In genomic region chr19:56668991-56669390, GRCm38 (mm10) we compare ENCODE assay signal across 10 mouse cellular contexts. TPM values are rescaled to one million over a fixed set of nuclear protein-coding genes. Genes with fewer than 3 reads are reported as not detected.
A peak's percentile ranks its signal among the peaks of the same experiment; 100 is the strongest.
DNase-seq lines count a peak whose midpoint lies in the region; ATAC-seq lines count a peak whose summit lies in the region.
"Had no signal": no experiment of that assay in that cellular context is flagged by ENCODE, and none has a peak within 500 bp of the region (broad histone marks: within the 10 kb centered on the region; RNA-seq: fewer than 3 reads in every experiment).

No protein-coding gene starts in this region.

- no peak for ATAC-seq in embryonic facial prominence, embryonic 11.5 days (replicated peaks; ENCODE audit: insufficient number of reproducible peaks, low FRiP score, low TSS enrichment, low read depth)
- ATAC-seq in forebrain, embryonic 14.5 days = no peak

- H3K9me3 ChIP-seq in embryonic facial prominence, embryonic 11.5 days (replicated peaks; ENCODE audit: control insufficient read depth, low read length) = no peaks in the 10 kb centered on the region
- no peaks in the 10 kb centered on the region for H3K9me3 ChIP-seq in forebrain, embryonic 14.5 days (replicated peaks; ENCODE audit: control insufficient read depth, low read length)
- H3K9me3 ChIP-seq: G1E had no signal

- no peak overlapping the region for H3K4me2 ChIP-seq in embryonic facial prominence, embryonic 11.5 days (ENCODE audit: low read depth, low read length)
- H3K4me2 ChIP-seq in forebrain, embryonic 14.5 days (ENCODE audit: low read length) = no peak overlapping the region

- H3K9ac ChIP-seq in embryonic facial prominence, embryonic 11.5 days (replicated peaks; ENCODE audit: low read length) = no peak overlapping the region
- H3K9ac ChIP-seq in forebrain, embryonic 14.5 days (ENCODE audit: low read length) = no peak overlapping the region

- H3K27ac ChIP-seq in embryonic facial prominence, embryonic 11.5 days (replicated peaks; ENCODE audit: low read depth, low read length) = no peak overlapping the region
- H3K27ac ChIP-seq in forebrain, embryonic 14.5 days (ENCODE audit: low read depth, low read length) = no peak overlapping the region

- 42% methylated on average over 7 of the region's 7 CpGs for WGBS in embryonic facial prominence, embryonic 11.5 days
- WGBS in forebrain, embryonic 14.5 days = 84% methylated on average over 7 of the region's 7 CpGs

- no peak overlapping the region for H3K4me3 ChIP-seq in embryonic facial prominence, embryonic 11.5 days (ENCODE audit: low read depth, low read length)
- no peak overlapping the region for H3K4me3 ChIP-seq in forebrain, embryonic 14.5 days (ENCODE audit: low read depth, low read length)

- H3K27me3 ChIP-seq in embryonic facial prominence, embryonic 11.5 days (ENCODE audit: control insufficient read depth, insufficient read depth, low read length) = no peaks in the 10 kb centered on the region
- H3K27me3 ChIP-seq in forebrain, embryonic 14.5 days (replicated peaks; ENCODE audit: control insufficient read depth, insufficient read depth, low read length) = no peaks in the 10 kb centered on the region

- no peaks in the 10 kb centered on the region; the same call in 1 of the 2 replicates for H3K4me1 ChIP-seq in embryonic facial prominence, embryonic 11.5 days (ENCODE audit: control insufficient read depth, insufficient read depth, low read length)
- no peaks in the 10 kb centered on the region for H3K4me1 ChIP-seq in forebrain, embryonic 14.5 days (ENCODE audit: control insufficient read depth, insufficient read depth, low read length)

- DNase-seq in ZHBTc4 (ENCODE audit: low read depth, low spot score) = peak; percentile 71
- DNase-seq in embryonic facial prominence, embryonic 11.5 days (ENCODE audit: low spot score) = peak; percentile 54
- peak; percentile 31 to 60 for DNase-seq in heart, postnatal 14 days
- peak; percentile 36 to 61 for DNase-seq in kidney, postnatal 4 days
- DNase-seq in forebrain, embryonic 14.5 days (ENCODE audit: low spot score) = no peak
- DNase-seq in left cerebral cortex, adult 11 months (ENCODE audit: low spot score) = no peak
- DNase-seq in cerebellum, postnatal 14 days = no peak
- DNase-seq: cerebellum, adult 11 months; spleen, adult 18-20 months had no signal

- H3K36me3 ChIP-seq in embryonic facial prominence, embryonic 11.5 days (replicated peaks; ENCODE audit: control insufficient read depth, insufficient read depth, low read depth, low read length) = no peaks in the 10 kb centered on the region
- no peaks in the 10 kb centered on the region for H3K36me3 ChIP-seq in forebrain, embryonic 14.5 days (ENCODE audit: control insufficient read depth, insufficient read depth, low read length)
- H3K36me3 ChIP-seq: G1E had no signal

- intact Hi-C loops in heart, postnatal 14 days (cut with DNase I) = no loop called here

RNA-seq across cellular contexts. Expression of gene Adrb1, which starts 53.0 kb away (rescaled TPM):
- polyA plus RNA-seq in embryonic facial prominence, embryonic 11.5 days (2014; fragmentation: Nextera tagmentation; extraction: Ambion mirVana) = 0.40 and 0.42 TPM in 2 replicates
- 10 to 100 TPM; 23.2 to 24.2 TPM for total RNA-seq in heart, postnatal 14 days (2021)
- polyA plus RNA-seq in forebrain, embryonic 14.5 days (2014; fragmentation: Nextera tagmentation; extraction: Ambion mirVana) = 1.1 and 1.7 TPM in 2 replicates
- polyA plus RNA-seq: G1E had no signal

Comparison
In these comparisons a context has a peak if more than half of its experiments do, and no peak if none do; other contexts are left out.
1. DNase-seq: peak in ZHBTc4 (single experiment), embryonic facial prominence, embryonic 11.5 days (single experiment), heart, postnatal 14 days (2 of 2) and kidney, postnatal 4 days (2 of 2); none in forebrain, embryonic 14.5 days (single experiment), left cerebral cortex, adult 11 months (single experiment) and cerebellum, postnatal 14 days (0 of 2).